Mouse (Mus musculus) 416B (cell line): ENCODE data around the gene Dlgap5.
A peak's percentile ranks its signal among the peaks of the same experiment; 100 is the strongest.

Experiments used
- DNase-seq: peaks from one replicate; pipeline ENCODE4 v3.0.0; 2011; ENCODE audit warnings: low read depth

Gene Dlgap5

DNA sequence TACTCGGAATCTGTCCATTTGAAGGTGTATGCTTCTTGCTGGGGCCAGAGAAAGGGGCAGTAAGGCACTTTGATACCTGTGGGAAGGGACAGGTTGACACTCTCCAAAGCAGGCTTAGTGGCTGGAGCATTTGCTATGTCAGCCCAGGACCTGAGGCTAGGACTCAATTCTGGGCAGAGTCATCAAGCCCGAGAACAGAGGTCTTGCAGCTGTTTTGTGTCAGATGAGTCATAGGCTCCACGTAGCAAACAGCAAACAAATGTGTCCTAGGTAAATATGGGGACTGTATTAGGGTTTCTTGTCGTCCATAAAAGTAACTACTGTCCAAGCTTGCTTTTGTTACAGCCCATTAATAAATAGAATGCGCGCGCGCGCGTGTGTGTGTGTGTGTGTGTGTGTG is 65.9 kb downstream of the Dlgap5 start:
- peak; percentile 39 for DNase-seq

DNA sequence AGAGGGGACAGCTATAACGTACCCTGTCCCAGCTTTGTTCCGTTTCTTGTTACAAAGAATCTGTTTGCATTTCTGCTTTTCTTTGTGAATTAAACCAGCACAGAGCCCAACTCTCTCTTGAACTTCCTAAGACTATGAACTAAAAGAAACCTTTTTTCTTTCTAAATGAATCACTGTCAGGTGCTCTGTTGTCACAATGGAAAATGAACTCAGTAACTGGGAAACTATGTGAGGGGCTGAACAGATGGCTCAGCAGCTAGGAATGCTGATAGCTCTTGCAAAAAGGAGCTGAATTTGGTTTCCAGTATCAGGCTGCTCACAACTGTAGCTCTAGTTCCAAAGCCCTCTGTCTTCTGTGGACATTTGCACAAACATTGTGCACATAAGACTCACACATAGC is 67.2 kb downstream of the Dlgap5 start:
- no peak for DNase-seq

- no peak for DNase-seq
Observed at GRCm38 (mm10) chr14:47346715-47347114, 71.5 kb downstream of the Dlgap5 start.

DNA sequence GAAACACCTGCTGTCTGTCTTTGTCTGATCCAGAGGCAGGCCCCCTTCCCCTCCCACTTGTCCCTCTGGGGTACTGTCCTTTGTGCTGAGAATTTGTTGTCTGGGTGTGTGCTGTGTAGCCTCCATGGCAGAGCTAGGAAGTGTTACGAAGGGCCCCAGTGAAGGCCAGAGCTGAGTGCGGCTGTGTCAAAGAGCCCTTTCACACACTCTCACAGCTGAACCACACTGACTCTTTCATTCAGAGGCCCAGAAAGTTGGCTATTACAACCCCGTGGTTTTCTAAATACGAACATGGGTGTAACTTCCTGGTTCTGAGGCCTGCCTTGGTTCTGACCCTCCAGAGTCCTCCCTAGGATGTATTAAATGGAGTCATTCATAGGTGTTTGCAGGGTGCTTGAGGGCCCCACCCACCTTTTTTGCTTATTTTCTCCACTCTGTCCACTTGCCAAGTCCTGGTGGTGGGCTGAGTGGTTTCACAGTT is 76.4 kb downstream of the Dlgap5 start:
- DNase-seq = no peak

DNA sequence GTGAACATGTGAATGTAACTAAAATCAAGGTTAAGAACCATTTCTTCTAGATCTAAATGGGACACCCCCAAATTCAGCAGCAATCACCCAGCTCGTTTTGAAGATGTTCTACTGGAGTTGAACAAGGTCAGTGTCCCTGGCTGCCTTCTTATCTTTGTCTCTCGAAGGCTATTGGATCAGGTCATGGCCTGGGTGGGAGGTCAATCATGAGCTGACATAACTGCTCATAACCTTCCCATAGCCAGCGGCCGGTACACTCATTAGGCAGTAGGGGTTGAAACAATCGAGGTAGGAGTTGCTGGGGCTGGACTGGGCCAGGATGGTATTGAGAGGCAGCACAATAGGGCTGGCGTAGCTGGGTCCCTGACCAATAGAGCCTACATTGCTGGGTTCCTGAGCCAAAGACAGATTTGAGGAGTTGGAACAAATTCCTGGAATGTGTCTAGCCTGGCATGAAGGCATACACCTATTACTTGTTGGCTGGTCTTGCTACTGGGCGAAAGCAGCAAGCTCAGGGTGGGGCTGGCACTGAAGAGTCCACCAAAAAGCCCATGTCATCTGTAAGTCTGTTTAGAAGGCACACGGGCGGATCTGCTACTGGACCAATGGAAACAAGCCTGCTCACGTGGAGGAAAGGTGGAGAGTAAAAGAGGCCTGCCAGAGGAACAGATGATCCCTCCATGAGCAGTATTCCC is 77.8 kb downstream of the Dlgap5 start:
- DNase-seq = no peak
